Comparison of ENCODE assay signal across 8 mouse cellular contexts in the genomic region with DNA sequence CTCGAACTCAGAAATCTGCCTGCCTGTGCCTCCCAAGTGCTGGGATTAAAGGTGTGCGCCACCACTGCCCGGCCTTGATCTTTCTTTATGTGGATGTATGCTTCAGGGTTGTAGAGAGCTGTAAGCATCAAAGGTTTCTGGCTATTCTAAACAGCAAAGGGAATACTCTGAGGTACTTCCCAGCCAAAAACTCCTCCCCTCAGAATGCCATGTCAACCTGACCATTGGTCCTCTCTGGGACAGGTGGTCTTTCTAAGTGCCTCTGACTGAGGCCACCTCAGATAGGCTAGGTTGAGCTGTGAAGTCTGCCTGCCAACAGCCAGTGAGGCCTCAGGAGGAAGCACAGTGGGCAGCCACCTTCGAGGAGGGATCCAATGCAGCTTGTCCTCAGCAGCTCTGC. TPM values are rescaled to one million over a fixed set of nuclear protein-coding genes. Genes with fewer than 3 reads are reported as not detected.
DNase-seq lines count a peak whose midpoint lies in the region; ATAC-seq and TF ChIP-seq lines count a peak whose summit lies in the region.

No protein-coding gene starts in this region.

- no peak for DNase-seq in kidney, adult 2 months
- DNase-seq in kidney, adult 8-10 months = no peak
- no peak for DNase-seq in c-Kit-positive CD71-positive TER-119-positive erythroid progenitor cells, embryonic 14.5 days (ENCODE audit: low spot score)
- no peak for DNase-seq in frontal cortex, postnatal 14 days (ENCODE audit: low spot score in 2 of 2)
- DNase-seq in urinary bladder, postnatal 36 days (ENCODE audit: low spot score in 2 of 2) = no peak

- peak overlapping the region; percentile 81 for H3K27ac ChIP-seq in kidney, adult 2 months (ENCODE audit: insufficient read depth, low read depth, low read length)
- H3K27ac ChIP-seq in heart, embryonic 15.5 days = peak overlapping the region; percentile 82

- H3K4me1 ChIP-seq in kidney, adult 2 months (ENCODE audit: control insufficient read depth, insufficient read depth, low read length) = no peaks in the 10 kb centered on the region; the same call in 1 of the 2 replicates
- peaks cover 70% of the 10 kb centered on the region for H3K4me1 ChIP-seq in E14TG2a.4 (replicated peaks; ENCODE audit: low read depth, low read length)
- H3K4me1 ChIP-seq in heart, embryonic 15.5 days (replicated peaks) = peaks cover 23% of the 10 kb centered on the region

- peak overlapping the region; percentile 55 for H3K9ac ChIP-seq in heart, embryonic 15.5 days

- ATAC-seq in heart, embryonic 15.5 days (replicated peaks; ENCODE audit: insufficient number of reproducible peaks, insufficient read depth, low FRiP score, low read depth) = no peak
- ATAC-seq in megakaryocyte progenitor cell, adult 5-6 weeks (replicated peaks; ENCODE audit: poor library complexity) = 0 out of 2 replicates have a peak, but pooled peaks have one; percentile 18

- no peak for TF ChIP-seq CTCF in kidney, adult 2 months (conservative IDR thresholded peaks at IDR 0.05; ENCODE audit: insufficient read depth, insufficient read length, low read depth, low read length)
- TF ChIP-seq CTCF in E14TG2a.4 (conservative IDR thresholded peaks at IDR 0.05; ENCODE audit: low read length) = no peak

- H3K4me2 ChIP-seq in heart, embryonic 15.5 days = peak overlapping the region; percentile 64

- H3K36me3 ChIP-seq in kidney, adult 2 months (ENCODE audit: control insufficient read depth, insufficient read depth, low read length) = peaks cover 2% of the 10 kb centered on the region; the same call in 1 of the 2 replicates
- peaks cover 23% of the 10 kb centered on the region for H3K36me3 ChIP-seq in E14TG2a.4 (ENCODE audit: insufficient read depth, low read length)
- peaks cover 16% of the 10 kb centered on the region for H3K36me3 ChIP-seq in heart, embryonic 15.5 days

- 62% methylated on average over 4 of the region's 4 CpGs for WGBS in kidney, adult 2 months
- 74% methylated on average over 4 of the region's 4 CpGs for WGBS in heart, embryonic 15.5 days

- H3K9me3 ChIP-seq in E14TG2a.4 (ENCODE audit: low read length) = no peaks in the 10 kb centered on the region
- no peaks in the 10 kb centered on the region for H3K9me3 ChIP-seq in heart, embryonic 15.5 days (replicated peaks)

- peak overlapping the region; percentile 84 for H3K4me3 ChIP-seq in kidney, adult 2 months (ENCODE audit: insufficient read depth, low read depth, low read length)
- peak overlapping the region; percentile 57; the same call in 1 of the 2 replicates for H3K4me3 ChIP-seq in E14TG2a.4 (replicated peaks; ENCODE audit: low read length)
- peak overlapping the region; percentile 61 for H3K4me3 ChIP-seq in heart, embryonic 15.5 days

- no peaks in the 10 kb centered on the region for H3K27me3 ChIP-seq in kidney, adult 2 months (replicated peaks; ENCODE audit: control insufficient read depth, insufficient read depth, low read length)
- H3K27me3 ChIP-seq in E14TG2a.4 (ENCODE audit: insufficient read depth, low read length) = no peaks in the 10 kb centered on the region
- H3K27me3 ChIP-seq in heart, embryonic 15.5 days = no peaks in the 10 kb centered on the region

- TF ChIP-seq POLR2A in kidney, adult 2 months (IDR thresholded peaks at IDR 0.05; ENCODE audit: low read depth, low read length) = no peak

RNA-seq across cellular contexts. Expression of a gene that starts 0.7 kb away (rescaled TPM):
- polyA plus RNA-seq in kidney, adult 2 months (2012; rRNA removed) = 25.6 and 29.6 TPM in 2 replicates
- 18.0 and 25.9 TPM in 2 replicates for polyA plus RNA-seq in heart, embryonic 15.5 days (2015; fragmentation: Nextera tagmentation; extraction: Ambion mirVana)
- total RNA-seq in megakaryocyte progenitor cell, adult 5-6 weeks (2015) = 27.2 and 31.7 TPM in 2 replicates
- total RNA-seq in megakaryocyte progenitor cell, adult 5-6 weeks (2017) = 31.1 and 32.6 TPM in 2 replicates

RNA-seq across cellular contexts. Expression of a gene that starts 6.8 kb away (rescaled TPM):
- 408 and 409 TPM in 2 replicates for polyA plus RNA-seq in kidney, adult 2 months (2012; rRNA removed)
- 174 and 211 TPM in 2 replicates for polyA plus RNA-seq in heart, embryonic 15.5 days (2015; fragmentation: Nextera tagmentation; extraction: Ambion mirVana)
- total RNA-seq in megakaryocyte progenitor cell, adult 5-6 weeks (2015) = 500 and 587 TPM in 2 replicates
- total RNA-seq in megakaryocyte progenitor cell, adult 5-6 weeks (2017) = 3,389 and 3,728 TPM in 2 replicates

RNA-seq across cellular contexts. Expression of a gene that starts 15.9 kb away (rescaled TPM):
- 14.1 and 15.3 TPM in 2 replicates for polyA plus RNA-seq in kidney, adult 2 months (2012; rRNA removed)
- polyA plus RNA-seq in heart, embryonic 15.5 days (2015; fragmentation: Nextera tagmentation; extraction: Ambion mirVana) = 9.1 and 10.1 TPM in 2 replicates
- total RNA-seq in megakaryocyte progenitor cell, adult 5-6 weeks (2015) = 2.0 and 3.9 TPM in 2 replicates
- total RNA-seq in megakaryocyte progenitor cell, adult 5-6 weeks (2017) = 1.00 and 3.9 TPM in 2 replicates

RNA-seq across cellular contexts. Expression of a gene that starts 17.1 kb away (rescaled TPM):
- polyA plus RNA-seq in kidney, adult 2 months (2012; rRNA removed) = 59.2 and 62.5 TPM in 2 replicates
- polyA plus RNA-seq in heart, embryonic 15.5 days (2015; fragmentation: Nextera tagmentation; extraction: Ambion mirVana) = 30.2 and 38.6 TPM in 2 replicates
- total RNA-seq in megakaryocyte progenitor cell, adult 5-6 weeks (2015) = 83.6 and 92.8 TPM in 2 replicates
- 47.9 and 50.0 TPM in 2 replicates for total RNA-seq in megakaryocyte progenitor cell, adult 5-6 weeks (2017)

RNA-seq across cellular contexts. Expression of a gene that starts 23.8 kb away (rescaled TPM):
- 4.6 and 6.0 TPM in 2 replicates for polyA plus RNA-seq in kidney, adult 2 months (2012; rRNA removed)
- 66.5 and 81.5 TPM in 2 replicates for polyA plus RNA-seq in heart, embryonic 15.5 days (2015; fragmentation: Nextera tagmentation; extraction: Ambion mirVana)
- total RNA-seq in megakaryocyte progenitor cell, adult 5-6 weeks (2015) = 0.17 and 0.42 TPM in 2 replicates
- 0.71 and 4.1 TPM in 2 replicates for total RNA-seq in megakaryocyte progenitor cell, adult 5-6 weeks (2017)
